Mouse (Mus musculus) layer of hippocampus, postnatal 36 days (tissue): Measurements from ENCODE around the gene Nup160. TPM values are rescaled to one million over a fixed set of nuclear protein-coding genes. Genes with fewer than 3 reads are reported as not detected.
A peak's percentile ranks its signal among the peaks of the same experiment; 100 is the strongest.

ENCODE experiments used
- DNase-seq, 2 experiments: peaks; one replicate each; pipeline ENCODE4 v3.0.0; 2022
- total RNA-seq, 2 experiments: library from RNA; stranded (reverse); gene quantifications; 2 replicates each; pipeline ENCODE4 v1.2.3; 2021

Gene Nup160
- total RNA-seq, 2 experiments from 2014 or later, result 17.7 to 18.1 TPM

GRCm38 (mm10) chr2:90666591-90667387, 10.2 kb upstream of the Nup160 start:
- DNase-seq, result no peak

GRCm38 (mm10) chr2:90667388-90668265, 9.4 kb upstream of the Nup160 start:
- DNase-seq, result no peak

GRCm38 (mm10) chr2:90670343-90670742, 6.7 kb upstream of the Nup160 start:
- DNase-seq, result no peak

DNA sequence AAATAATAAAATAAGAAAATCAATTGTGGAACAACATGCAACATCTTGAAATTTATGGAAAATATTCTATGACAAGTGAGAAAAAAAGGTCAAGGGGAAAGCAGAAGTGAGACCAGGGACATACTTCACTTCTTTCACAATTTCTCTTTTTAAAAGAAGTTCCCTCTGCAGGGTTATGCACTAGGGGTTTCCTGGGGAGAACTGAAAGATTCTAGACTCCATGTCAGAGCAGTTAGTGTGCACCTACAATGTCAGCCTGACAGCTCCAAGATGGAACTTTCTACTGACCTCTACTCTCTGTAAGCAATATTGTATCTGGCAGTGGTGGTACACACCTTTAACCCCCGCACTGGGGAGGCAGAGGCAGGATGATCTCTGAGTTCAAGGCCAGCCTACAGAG, 3.7 kb upstream of the Nup160 start:
- DNase-seq, result no peak

GRCm38 (mm10) chr2:90674555-90674954, 2.5 kb upstream of the Nup160 start:
- DNase-seq, result no peak

DNA sequence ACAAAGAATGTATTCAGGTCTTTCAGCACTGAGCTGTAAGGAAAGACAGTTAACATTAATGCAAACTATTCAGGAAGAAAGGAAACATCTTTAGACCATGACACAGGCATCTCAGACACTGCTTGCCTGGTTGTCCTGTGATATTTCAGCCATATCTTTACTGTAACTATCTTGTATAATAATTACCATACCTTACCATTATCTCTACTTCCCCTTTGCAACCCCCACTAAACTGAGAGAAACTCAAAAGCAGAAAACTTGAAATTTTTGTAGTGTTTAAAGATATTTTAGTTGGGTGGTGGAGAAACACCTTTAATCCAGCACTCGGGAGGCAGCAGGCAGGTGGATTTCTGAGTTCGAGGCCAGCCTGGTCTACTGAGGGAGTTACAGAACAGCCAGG, 1.5 kb upstream of the Nup160 start:
- DNase-seq, result no peak

GRCm38 (mm10) chr2:90678256-90679060, 1.4 kb downstream of the Nup160 start:
- DNase-seq, result no peak

DNA sequence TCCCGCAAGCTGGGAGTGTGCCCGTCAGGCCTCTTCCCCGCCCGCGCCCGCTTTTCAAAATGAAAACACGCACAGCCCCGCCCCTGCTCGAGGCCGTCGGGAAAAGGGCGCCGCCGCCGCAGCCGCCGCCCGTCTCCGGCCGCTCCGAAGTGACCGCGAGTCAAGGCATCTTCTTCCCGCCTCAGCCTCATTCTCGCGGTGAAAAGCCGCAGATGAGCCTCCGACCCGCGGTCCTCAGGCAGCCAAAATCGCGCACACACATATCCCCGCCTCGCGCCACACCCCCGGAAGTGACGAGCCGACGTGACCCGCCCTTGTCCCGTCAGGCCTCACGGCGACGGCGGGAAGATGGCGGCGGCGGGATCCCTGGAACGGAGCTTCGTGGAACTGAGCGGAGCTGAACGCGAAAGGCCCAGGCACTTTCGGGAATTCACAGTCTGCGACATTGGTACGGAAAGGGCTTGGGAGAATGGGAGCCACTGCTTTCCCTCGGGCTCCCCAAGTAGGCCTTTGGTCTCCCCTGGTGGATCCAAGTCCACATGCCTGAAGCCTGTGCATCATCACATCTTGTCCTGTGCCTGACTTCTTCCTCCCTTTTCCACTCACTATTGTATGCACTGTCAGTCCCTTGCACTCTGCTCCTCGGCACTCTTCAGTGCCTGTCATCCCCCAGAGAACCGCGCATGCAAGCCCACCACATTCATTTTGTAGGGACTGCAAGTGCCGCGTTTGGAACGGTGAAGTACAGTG, 2.2 kb downstream of the Nup160 start:
- peak; percentile 92 to 94 for DNase-seq

DNA sequence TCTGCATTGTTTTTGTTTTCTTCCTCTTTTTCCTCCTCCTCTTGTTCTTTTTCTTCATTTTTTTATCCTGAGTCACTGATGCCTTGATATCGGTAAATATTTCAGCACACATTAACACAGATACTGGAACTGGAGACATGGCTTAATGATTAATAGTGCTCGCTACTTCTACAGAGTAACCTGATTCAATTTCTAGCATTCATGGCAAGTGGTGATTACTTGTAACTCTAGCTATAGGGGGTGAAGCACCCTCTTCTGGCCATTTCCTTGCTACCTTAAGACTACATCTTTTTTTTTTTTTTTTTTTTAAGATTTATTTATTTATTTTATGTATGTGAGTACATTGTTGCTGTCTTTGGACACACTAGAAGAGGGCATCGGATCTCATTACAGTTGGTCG, 23.9 kb downstream of the Nup160 start:
- no peak for DNase-seq

DNA sequence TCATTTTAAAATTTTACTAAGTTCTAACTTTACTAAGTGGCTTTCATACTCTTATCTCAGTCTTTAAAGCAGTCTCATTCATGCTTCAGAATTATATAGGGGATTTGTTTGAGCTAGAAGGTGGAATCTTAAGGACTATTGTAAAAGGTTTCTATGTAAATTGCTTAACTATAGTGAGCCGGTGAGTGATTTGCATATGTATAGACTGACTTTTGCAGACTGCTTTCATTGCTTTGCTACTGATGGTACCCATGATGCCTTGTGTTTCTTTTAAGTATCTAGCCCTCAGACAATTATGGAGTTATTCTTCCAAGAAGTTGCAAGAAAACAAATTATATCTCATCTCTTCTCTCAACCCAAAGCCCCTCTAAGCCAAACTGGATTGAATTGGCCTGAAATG, 31.5 kb downstream of the Nup160 start:
- DNase-seq, result no peak

DNA sequence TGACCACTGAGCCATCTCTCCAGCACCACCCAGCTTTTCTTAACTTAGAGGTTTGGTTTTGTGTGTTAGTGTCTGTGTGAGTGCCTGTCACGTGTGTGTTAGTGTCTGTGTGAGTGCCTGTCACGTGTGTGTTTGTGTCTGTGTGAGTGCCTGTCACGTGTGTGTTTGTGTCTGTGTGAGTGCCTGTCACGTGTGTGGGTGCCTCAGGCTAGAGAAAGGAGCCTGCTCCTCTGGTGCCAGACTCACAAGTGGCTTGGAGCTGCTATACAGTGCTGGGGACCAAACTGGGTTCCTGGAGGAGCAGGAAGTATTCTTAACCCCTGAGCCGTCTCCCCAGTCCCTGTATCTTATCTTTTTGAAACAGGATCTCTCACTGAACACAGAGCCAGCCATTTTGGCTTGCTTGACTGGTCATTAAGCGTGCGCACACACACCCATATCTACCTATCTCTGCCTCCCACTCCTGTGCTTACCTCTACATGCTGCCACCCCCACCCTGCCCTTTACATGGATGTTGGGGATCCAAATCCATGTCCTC, 38.6 kb downstream of the Nup160 start:
- DNase-seq, result no peak

- DNase-seq, result no peak
Observed at GRCm38 (mm10) chr2:90717366-90717765, 40.4 kb downstream of the Nup160 start.

- DNase-seq, result no peak
Observed at GRCm38 (mm10) chr2:90717948-90718347, 40.9 kb downstream of the Nup160 start.

DNA sequence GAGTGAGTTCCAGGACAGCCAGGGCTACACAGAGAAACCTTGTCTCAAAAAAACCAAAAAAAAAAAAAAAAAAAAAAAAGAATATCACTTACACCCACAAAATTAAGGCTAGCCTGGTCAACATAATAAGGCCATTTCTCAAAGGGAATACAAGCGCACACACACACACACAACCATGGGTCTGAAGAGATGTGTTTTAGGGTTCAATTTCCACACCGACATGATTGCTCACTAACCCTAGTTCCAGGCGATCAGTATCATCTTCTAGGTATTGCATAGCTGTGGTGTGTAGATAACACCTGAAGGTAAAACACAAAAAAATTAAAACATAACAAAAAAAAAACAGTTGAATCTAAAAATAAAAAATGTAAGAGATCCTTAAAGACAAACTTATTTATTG, 49.8 kb downstream of the Nup160 start:
- no peak for DNase-seq

- DNase-seq, result no peak
Observed at GRCm38 (mm10) chr2:90735326-90735725, 58.3 kb downstream of the Nup160 start.

DNA sequence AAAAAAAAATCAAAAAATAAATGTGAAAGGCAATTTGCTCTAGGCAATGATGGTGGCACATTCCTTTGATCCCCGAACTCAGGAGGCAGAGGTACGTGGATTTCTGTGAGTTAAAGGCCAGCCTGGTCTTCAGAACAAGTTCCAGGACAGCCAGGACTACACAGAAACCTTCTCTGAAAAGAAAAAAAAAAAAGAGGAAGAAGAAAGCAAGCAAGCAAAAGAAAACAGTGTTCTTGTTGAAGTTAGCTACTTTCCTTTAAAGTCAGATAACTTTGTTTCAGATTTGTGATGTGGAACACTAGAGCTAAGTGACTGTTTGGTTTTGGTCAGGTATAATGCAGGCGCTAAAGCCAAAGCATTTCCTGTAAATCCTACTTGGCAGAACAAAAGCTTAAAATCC, 61.8 kb downstream of the Nup160 start:
- no peak for DNase-seq

DNA sequence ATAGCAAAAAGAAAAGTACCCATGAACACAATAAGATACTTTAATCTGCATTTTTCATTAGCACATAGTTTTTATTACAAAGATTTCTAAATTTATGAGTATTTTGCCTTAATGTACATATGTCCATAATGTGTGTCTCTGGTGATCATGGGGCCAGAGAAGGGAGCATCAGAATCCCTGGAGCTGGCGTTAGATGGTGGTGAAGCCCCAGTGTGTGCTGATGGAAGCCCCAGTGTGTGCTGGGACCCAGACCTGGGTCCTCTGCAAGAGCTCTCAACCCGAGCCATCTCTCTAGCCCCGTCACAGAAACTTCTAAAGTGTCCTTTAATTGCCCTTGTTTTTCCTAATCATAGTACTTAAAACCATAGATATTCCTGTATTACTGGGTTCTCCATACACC, 62.3 kb downstream of the Nup160 start:
- no peak for DNase-seq

- DNase-seq, result no peak
Observed at GRCm38 (mm10) chr2:90739921-90740320, 62.9 kb downstream of the Nup160 start.

DNA sequence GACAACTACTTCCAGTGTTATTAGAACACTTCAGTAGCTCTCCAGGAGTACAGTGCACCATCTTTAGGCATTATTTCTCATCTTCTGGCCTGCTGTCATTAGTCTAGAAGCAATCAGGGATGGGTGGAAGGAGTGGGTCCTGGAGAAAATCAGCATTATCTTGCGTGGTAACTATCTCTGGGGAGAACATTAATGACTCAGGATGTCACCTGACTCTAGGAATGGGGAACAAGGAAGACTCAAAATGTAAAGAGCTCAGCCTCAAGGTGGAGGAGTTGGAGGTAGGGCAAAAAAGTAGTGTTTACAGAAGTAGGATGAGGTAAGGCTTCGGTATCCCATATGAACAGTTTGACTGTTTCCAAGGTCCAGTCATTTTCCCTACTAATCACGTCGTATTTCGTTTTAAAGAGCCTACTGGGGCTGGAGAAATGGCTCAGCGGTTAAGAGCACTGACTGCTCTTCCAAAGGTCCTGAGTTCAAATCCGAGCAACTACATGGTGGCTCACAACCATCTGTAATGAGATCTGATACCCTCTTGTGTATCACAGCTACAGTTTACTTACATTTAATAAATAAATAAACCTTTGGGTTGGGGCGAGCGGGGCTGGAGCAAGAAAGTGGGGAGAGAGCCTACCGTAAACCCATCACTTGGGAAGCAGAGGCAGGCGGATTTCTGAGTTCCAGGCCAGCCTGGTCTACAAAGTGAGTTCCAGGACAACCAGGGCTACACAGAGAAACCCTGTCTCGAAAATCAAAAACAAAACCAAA, 67.5 kb downstream of the Nup160 start:
- no peak for DNase-seq

DNA sequence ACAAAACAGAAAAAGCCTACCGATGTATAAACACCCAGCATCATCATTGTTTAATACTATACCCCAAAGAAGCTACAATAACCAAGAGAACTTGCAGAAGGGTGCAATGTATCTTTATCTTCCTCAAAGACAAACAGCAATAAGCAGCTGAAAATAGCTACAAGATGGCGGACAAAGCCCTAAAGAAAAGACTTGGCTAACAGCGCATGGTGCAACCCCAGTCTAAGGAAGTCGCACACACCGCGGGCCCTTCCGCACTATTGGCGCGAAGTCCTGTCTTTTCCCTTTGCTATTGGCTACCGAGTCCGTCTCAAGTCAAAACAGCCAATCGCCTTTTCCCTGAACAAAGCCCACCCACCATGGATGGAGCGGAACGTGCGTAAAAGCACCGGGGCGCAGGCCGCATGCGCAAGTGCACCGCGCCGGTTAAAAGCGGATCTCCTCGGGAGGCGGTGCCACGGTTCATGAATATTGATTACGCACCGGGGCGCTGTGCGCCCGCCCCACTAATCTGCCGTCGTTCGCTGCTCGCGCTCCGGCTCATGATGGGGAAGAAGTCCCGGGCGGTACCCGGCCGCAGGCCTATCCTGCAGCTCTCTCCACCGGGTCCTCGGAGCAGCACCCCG, 68.2 kb downstream of the Nup160 start, which contains the start of gene Fnbp4:
Gene Fnbp4, plus strand, starts transcription at position 318 of the 626 bp plus-strand sequence.
- DNase-seq, result peak; percentile 99
